Mouse (Mus musculus) forebrain, embryonic 15.5 days (tissue): ENCODE data around the gene Zp2. TPM values are rescaled to one million over a fixed set of nuclear protein-coding genes. Genes with fewer than 3 reads are reported as not detected.

Source experiments
- ATAC-seq: fragments of 200-750 bp; cut with Nextera tagmentation; replicated peaks from 2 replicates; pipeline ENCODE4 v1.8.0; 2017; ENCODE audit warnings: mild to moderate bottlenecking, moderate TSS enrichment, moderate library complexity
- H3K27ac ChIP-seq: fragments of 300-500 bp; sonication (generic); replicated peaks from 2 replicates; pipeline ENCODE4 v1.5.1; 2015; ENCODE audit warnings: mild to moderate bottlenecking, inconsistent platforms
- H3K27me3 ChIP-seq: fragments of 300-500 bp; sonication (generic); 2 replicates; pipeline ENCODE4 v1.6.1; 2015; ENCODE audit warnings: inconsistent platforms
- H3K36me3 ChIP-seq: fragments of 300-500 bp; sonication (generic); 2 replicates; pipeline ENCODE4 v1.6.1; 2015; ENCODE audit warnings: mild to moderate bottlenecking, inconsistent platforms
- H3K4me1 ChIP-seq: fragments of 300-500 bp; sonication (generic); 2 replicates; pipeline ENCODE4 v1.6.1; 2015; ENCODE audit warnings: inconsistent platforms
- H3K4me2 ChIP-seq: fragments of 300-500 bp; sonication (generic); replicated peaks from 2 replicates; pipeline ENCODE4 v1.6.1; 2015; ENCODE audit warnings: mild to moderate bottlenecking, inconsistent platforms
- H3K4me3 ChIP-seq: fragments of 300-500 bp; sonication (generic); 2 replicates; pipeline ENCODE4 v1.5.1; 2015; ENCODE audit warnings: mild to moderate bottlenecking, inconsistent platforms
- H3K9ac ChIP-seq: fragments of 300-500 bp; sonication (generic); replicated peaks from 2 replicates; pipeline ENCODE4 v1.6.1; 2015; ENCODE audit warnings: mild to moderate bottlenecking, inconsistent platforms
- H3K9me3 ChIP-seq: fragments of 300-500 bp; sonication (generic); 2 replicates; pipeline ENCODE4 v1.6.1; 2016; ENCODE audit warnings: inconsistent platforms
- WGBS: fragments of 180-500 bp; shearing (Covaris S2); methylation state at CpG from one replicate; pipeline ENCODE4 v1.1.7; 2015; ENCODE audit warnings: mixed read lengths; 5-methylcytosine and 5-hydroxymethylcytosine counted together
- polyA plus RNA-seq: library from polyadenylated mRNA; unstranded; fragments of >200 nt; fragmentation: Nextera tagmentation; extraction: Ambion mirVana; gene quantifications from 2 replicates; pipeline ENCODE4 v1.2.1, GENCODE M21; 2015

Gene Zp2
- polyA plus RNA-seq, 1 experiment from 2014 or later, result not detected

GRCm38 (mm10) chr7:120127686-120128059 lies 17.4 kb downstream of the Zp2 start:
- Histone ChIP-seq H3K9ac (no peak overlapping the region), H3K27me3 (no peaks in the 10 kb centered on the region), H3K4me3 (no peak overlapping the region), H3K9me3 (no peaks in the 10 kb centered on the region), H3K27ac (no peak overlapping the region), H3K4me2 (no peak overlapping the region), H3K4me1 (peaks cover 3% of the 10 kb centered on the region; the same call in 1 of the 2 replicates), H3K36me3 (no peaks in the 10 kb centered on the region)
- ATAC-seq, result no peak
- 53% methylated on average over 4 of the region's 4 CpGs for WGBS

- Histone ChIP-seq H3K4me3 (no peak overlapping the region), H3K9me3 (no peaks in the 10 kb centered on the region), H3K27ac (no peak overlapping the region), H3K4me2 (no peak overlapping the region), H3K27me3 (no peaks in the 10 kb centered on the region), H3K36me3 (no peaks in the 10 kb centered on the region), H3K9ac (no peak overlapping the region), H3K4me1 (peaks cover 3% of the 10 kb centered on the region; the same call in 1 of the 2 replicates)
- ATAC-seq, result no peak
- 9% methylated on average over 5 of the region's 5 CpGs for WGBS
Measured at GRCm38 (mm10) chr7:120126976-120127685, 18.0 kb downstream of the Zp2 start.

GRCm38 (mm10) chr7:120124844-120125243 lies 20.2 kb downstream of the Zp2 start:
- Histone ChIP-seq H3K4me3 (no peak overlapping the region), H3K27me3 (no peaks in the 10 kb centered on the region), H3K4me2 (no peak overlapping the region), H3K27ac (no peak overlapping the region), H3K9ac (no peak overlapping the region), H3K36me3 (no peaks in the 10 kb centered on the region), H3K9me3 (no peaks in the 10 kb centered on the region), H3K4me1 (peaks cover 3% of the 10 kb centered on the region; the same call in 1 of the 2 replicates)
- ATAC-seq, result peak; percentile 90
- WGBS, result 2% methylated on average over 3 of the region's 3 CpGs

- ATAC-seq, result no peak
- H3K4me3 ChIP-seq, result no peak overlapping the region
- no peak overlapping the region for H3K9ac ChIP-seq
- no peaks in the 10 kb centered on the region for H3K27me3 ChIP-seq
- H3K27ac ChIP-seq, result no peak overlapping the region
- no peak overlapping the region for H3K4me2 ChIP-seq
- no peaks in the 10 kb centered on the region for H3K36me3 ChIP-seq
- 87% methylated on average over 4 of the region's 4 CpGs for WGBS
- peaks cover 3% of the 10 kb centered on the region; the same call in 1 of the 2 replicates for H3K4me1 ChIP-seq
- no peaks in the 10 kb centered on the region for H3K9me3 ChIP-seq
Measured at GRCm38 (mm10) chr7:120123776-120124175, 21.3 kb downstream of the Zp2 start.

GRCm38 (mm10) chr7:120117529-120117928 lies 27.6 kb downstream of the Zp2 start:
- Histone ChIP-seq H3K9me3 (no peaks in the 10 kb centered on the region), H3K9ac (no peak overlapping the region), H3K27me3 (no peaks in the 10 kb centered on the region), H3K4me2 (no peak overlapping the region), H3K27ac (no peak overlapping the region), H3K4me3 (no peak overlapping the region), H3K4me1 (no peaks in the 10 kb centered on the region), H3K36me3 (no peaks in the 10 kb centered on the region)
- WGBS, result 30% methylated on average over 6 of the region's 6 CpGs
- ATAC-seq, result no peak

GRCm38 (mm10) chr7:120116976-120117375 lies 28.1 kb downstream of the Zp2 start:
- no peak for ATAC-seq
- Histone ChIP-seq H3K9me3 (no peaks in the 10 kb centered on the region), H3K36me3 (no peaks in the 10 kb centered on the region), H3K4me2 (no peak overlapping the region), H3K4me1 (no peaks in the 10 kb centered on the region), H3K27me3 (no peaks in the 10 kb centered on the region), H3K27ac (no peak overlapping the region), H3K9ac (no peak overlapping the region), H3K4me3 (no peak overlapping the region)
- 89% methylated on average over 5 of the region's 5 CpGs for WGBS

- no peak overlapping the region for H3K9ac ChIP-seq
- no peak overlapping the region for H3K4me3 ChIP-seq
- no peak for ATAC-seq
- H3K9me3 ChIP-seq, result no peaks in the 10 kb centered on the region
- WGBS, result 85% methylated on average over 5 of the region's 5 CpGs
- H3K27ac ChIP-seq, result no peak overlapping the region
- peaks cover 4% of the 10 kb centered on the region; the same call in 1 of the 2 replicates for H3K4me1 ChIP-seq
- H3K4me2 ChIP-seq, result no peak overlapping the region
- no peaks in the 10 kb centered on the region for H3K36me3 ChIP-seq
- no peaks in the 10 kb centered on the region for H3K27me3 ChIP-seq
Measured at GRCm38 (mm10) chr7:120109676-120110075, 35.4 kb downstream of the Zp2 start.

GRCm38 (mm10) chr7:120106356-120106755 lies 38.7 kb downstream of the Zp2 start:
- peaks cover 22% of the 10 kb centered on the region for H3K4me1 ChIP-seq
- no peak overlapping the region for H3K9ac ChIP-seq
- H3K27me3 ChIP-seq, result peaks cover 16% of the 10 kb centered on the region; the same call in 1 of the 2 replicates
- ATAC-seq, result no peak
- WGBS, result 38% methylated on average over 2 of the region's 2 CpGs
- no peak overlapping the region for H3K4me2 ChIP-seq
- H3K4me3 ChIP-seq, result no peak overlapping the region
- H3K27ac ChIP-seq, result no peak overlapping the region
- H3K36me3 ChIP-seq, result no peaks in the 10 kb centered on the region
- H3K9me3 ChIP-seq, result no peaks in the 10 kb centered on the region

GRCm38 (mm10) chr7:120104975-120105374 lies 40.1 kb downstream of the Zp2 start:
- Histone ChIP-seq H3K27me3 (peaks cover 16% of the 10 kb centered on the region; the same call in 1 of the 2 replicates), H3K4me1 (peaks cover 22% of the 10 kb centered on the region), H3K9ac (no peak overlapping the region), H3K4me2 (no peak overlapping the region), H3K4me3 (no peak overlapping the region), H3K9me3 (no peaks in the 10 kb centered on the region), H3K36me3 (no peaks in the 10 kb centered on the region), H3K27ac (no peak overlapping the region)
- ATAC-seq, result no peak
- WGBS, result 46% methylated on average over 3 of the region's 3 CpGs

- Histone ChIP-seq H3K27me3 (peaks cover 16% of the 10 kb centered on the region; the same call in 1 of the 2 replicates), H3K4me1 (peaks cover 22% of the 10 kb centered on the region), H3K9me3 (no peaks in the 10 kb centered on the region), H3K4me3 (peak overlapping the region; percentile 47), H3K27ac (no peak overlapping the region), H3K4me2 (peak overlapping the region; percentile 81), H3K36me3 (no peaks in the 10 kb centered on the region), H3K9ac (peak overlapping the region; percentile 47; the same call in 1 of the 2 replicates)
- peak; percentile 31; the same call in 1 of the 2 replicates for ATAC-seq
- 4% methylated on average over 25 of the region's 25 CpGs for WGBS
Measured at GRCm38 (mm10) chr7:120103019-120103567, 42.0 kb downstream of the Zp2 start.

GRCm38 (mm10) chr7:120102164-120102972 lies 42.7 kb downstream of the Zp2 start, which contains the start of gene Tmem159:
Tmem159 (plus strand) TSS chr7:120102353.
- peaks cover 16% of the 10 kb centered on the region; the same call in 1 of the 2 replicates for H3K27me3 ChIP-seq
- ATAC-seq, result peak; percentile 72
- H3K27ac ChIP-seq, result no peak within 1 kb of the TSS
- peaks cover 25% of the 10 kb centered on the region for H3K4me1 ChIP-seq
- H3K9me3 ChIP-seq, result no peaks in the 10 kb centered on the region
- WGBS, result under 1% methylated on average over 42 of the region's 42 CpGs
- H3K36me3 ChIP-seq, result no peaks in the 10 kb centered on the region
- peak within 1 kb of the TSS; percentile 81 for H3K4me2 ChIP-seq
- H3K9ac ChIP-seq, result peak within 1 kb of the TSS; percentile 47
- peak within 1 kb of the TSS; percentile 47 for H3K4me3 ChIP-seq

- no peak overlapping the region for H3K27ac ChIP-seq
- H3K27me3 ChIP-seq, result peaks cover 16% of the 10 kb centered on the region; the same call in 1 of the 2 replicates
- no peak overlapping the region for H3K9ac ChIP-seq
- 28% methylated on average over 9 of the region's 9 CpGs for WGBS
- no peak overlapping the region for H3K4me2 ChIP-seq
- no peaks in the 10 kb centered on the region for H3K36me3 ChIP-seq
- no peak; the same call in 1 of the 2 replicates for ATAC-seq
- no peaks in the 10 kb centered on the region for H3K9me3 ChIP-seq
- H3K4me1 ChIP-seq, result peaks cover 17% of the 10 kb centered on the region
- no peak overlapping the region for H3K4me3 ChIP-seq
Measured at GRCm38 (mm10) chr7:120098403-120098802, 46.7 kb downstream of the Zp2 start.
